Mouse (Mus musculus) liver, embryonic 16.5 days (tissue): ENCODE measurements around the gene Syt8. TPM values are rescaled to one million over a fixed set of nuclear protein-coding genes. Genes with fewer than 3 reads are reported as not detected.
A peak's percentile ranks its signal among the peaks of the same experiment; 100 is the strongest.

Experiments used
- ATAC-seq: fragments of 200-750 bp; cut with Nextera tagmentation; 2 replicates; pipeline ENCODE4 v1.8.0; 2017; ENCODE audit warnings: low read depth, mild to moderate bottlenecking, moderate number of reproducible peaks, moderate library complexity
- H3K27ac ChIP-seq: fragments of 300-500 bp; sonication (generic); 2 replicates; pipeline ENCODE4 v1.5.1; 2014; ENCODE audit warnings: mild to moderate bottlenecking, low read length
- H3K27me3 ChIP-seq: fragments of 300-500 bp; sonication (generic); 2 replicates; pipeline ENCODE4 v1.6.1; 2014; ENCODE audit warnings: low read depth, low read length, mixed read lengths; ENCODE audit not compliant: control insufficient read depth, insufficient read depth
- H3K36me3 ChIP-seq: fragments of 300-500 bp; sonication (generic); 2 replicates; pipeline ENCODE4 v1.6.1; 2014; ENCODE audit warnings: mild to moderate bottlenecking; ENCODE audit not compliant: control insufficient read depth, insufficient read depth
- H3K4me1 ChIP-seq: fragments of 300-500 bp; sonication (generic); 2 replicates; pipeline ENCODE4 v1.6.1; 2014; ENCODE audit warnings: low read depth, low read length, mixed read lengths; ENCODE audit not compliant: control insufficient read depth
- H3K4me2 ChIP-seq: fragments of 300-500 bp; sonication (generic); 2 replicates; pipeline ENCODE4 v1.6.1; 2014; ENCODE audit warnings: low read depth, low read length, mixed read lengths
- H3K4me3 ChIP-seq: fragments of 300-500 bp; sonication (generic); 2 replicates; pipeline ENCODE4 v1.5.1; 2014; ENCODE audit warnings: low read depth, mild to moderate bottlenecking, low read length
- H3K9ac ChIP-seq: fragments of 300-500 bp; sonication (generic); 2 replicates; pipeline ENCODE4 v1.6.1; 2014; ENCODE audit warnings: low read depth, low read length
- H3K9me3 ChIP-seq: fragments of 300-500 bp; sonication (generic); replicated peaks from 2 replicates; pipeline ENCODE4 v1.6.1; 2016; ENCODE audit warnings: low read length; ENCODE audit not compliant: control insufficient read depth
- WGBS: fragments of 180-500 bp; shearing (Covaris S2); extraction: QIAGEN DNeasy Blood & Tissue Kit; methylation state at CpG from one replicate; pipeline ENCODE4 v1.1.7; 2014; ENCODE audit not compliant: insufficient replicate concordance; 5-methylcytosine and 5-hydroxymethylcytosine counted together
- polyA plus RNA-seq: library from polyadenylated mRNA; unstranded; fragments of >200 nt; fragmentation: Nextera tagmentation; extraction: Ambion mirVana; gene quantifications from 2 replicates; pipeline ENCODE4 v1.2.1, GENCODE M21; 2015

The Syt8 gene
- polyA plus RNA-seq, 1 experiment from 2014 or later = 0.14 TPM

DNA sequence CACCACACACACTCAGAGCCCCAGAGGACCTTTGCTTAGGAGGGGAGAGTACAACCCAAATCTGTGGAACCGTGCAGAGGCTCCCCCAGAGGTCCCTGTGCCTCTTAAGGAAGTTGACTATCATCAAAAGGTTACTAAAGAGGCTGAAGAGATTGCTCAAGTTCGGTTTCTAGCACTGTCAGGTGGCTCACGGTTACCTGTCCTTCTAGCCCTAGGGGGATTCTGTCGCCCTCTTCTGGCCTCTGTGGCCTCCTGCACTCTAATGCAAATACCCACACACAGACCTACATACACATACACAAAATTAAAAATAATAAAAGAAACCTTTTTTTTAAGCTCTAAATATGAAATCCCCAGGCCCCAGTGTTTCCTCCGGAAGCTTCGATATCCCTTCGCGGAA is 16.0 kb upstream of the Syt8 start:
- peak overlapping the region; percentile 93; the same call in 1 of the 2 replicates for H3K27ac ChIP-seq
- H3K27me3 ChIP-seq = no peaks in the 10 kb centered on the region
- no peak overlapping the region for H3K4me2 ChIP-seq
- no peak overlapping the region for H3K4me3 ChIP-seq
- H3K36me3 ChIP-seq = no peaks in the 10 kb centered on the region
- H3K9ac ChIP-seq = no peak overlapping the region
- no peaks in the 10 kb centered on the region for H3K9me3 ChIP-seq
- H3K4me1 ChIP-seq = peaks cover 36% of the 10 kb centered on the region
- no peak for ATAC-seq
- 93% methylated on average over 8 of the region's 8 CpGs for WGBS

DNA sequence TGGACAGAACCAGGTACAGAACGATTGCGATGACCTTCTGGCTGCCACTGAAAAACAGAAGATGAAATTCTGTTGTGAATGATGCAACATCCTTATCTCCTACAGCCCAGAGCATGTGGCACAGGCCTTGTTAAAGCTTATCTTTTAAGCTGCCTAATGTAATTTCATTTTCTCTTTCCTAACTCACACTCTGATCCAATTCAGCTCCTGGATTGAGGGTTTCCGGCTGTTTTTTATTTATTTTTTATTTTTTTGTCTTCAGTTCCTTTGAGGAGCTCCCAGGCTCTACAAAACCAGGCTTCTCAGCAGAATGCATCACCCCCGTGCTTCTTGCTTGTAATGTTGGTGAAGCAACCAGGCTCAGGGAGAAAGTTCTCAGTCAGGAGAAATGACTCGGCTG is 14.8 kb upstream of the Syt8 start:
- Histone ChIP-seq H3K4me3 (peak overlapping the region; percentile 27), H3K27ac (peak overlapping the region; percentile 93), H3K36me3 (no peaks in the 10 kb centered on the region), H3K4me2 (peak overlapping the region; percentile 50), H3K27me3 (no peaks in the 10 kb centered on the region), H3K4me1 (peaks cover 36% of the 10 kb centered on the region), H3K9ac (peak overlapping the region; percentile 56), H3K9me3 (no peaks in the 10 kb centered on the region)
- WGBS = 18% methylated on average over 5 of the region's 5 CpGs
- peak; percentile 91 for ATAC-seq

DNA sequence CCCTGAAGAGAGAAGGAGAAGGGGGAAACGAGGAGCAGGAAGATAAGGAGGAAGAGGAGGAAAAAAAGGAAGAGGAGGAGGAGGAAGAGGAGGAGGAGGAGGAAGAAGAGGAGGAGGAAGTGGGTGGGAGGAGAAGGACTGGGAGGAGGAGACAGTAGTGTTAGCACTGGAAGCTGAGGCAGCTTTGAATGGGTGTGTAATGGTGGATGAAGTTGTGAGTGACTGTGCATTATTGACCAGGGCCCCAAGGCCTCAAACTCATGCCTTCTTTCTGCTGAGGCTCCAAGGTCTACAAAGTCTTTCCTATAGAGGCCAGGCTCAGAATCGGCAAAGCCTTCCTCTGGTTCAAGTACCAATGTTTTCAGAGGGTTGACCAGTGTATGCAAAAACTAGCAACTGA is 12.8 kb upstream of the Syt8 start:
- Histone ChIP-seq H3K27ac (peak overlapping the region; percentile 93), H3K4me1 (peaks cover 36% of the 10 kb centered on the region), H3K36me3 (no peaks in the 10 kb centered on the region), H3K9ac (no peak overlapping the region), H3K4me3 (no peak overlapping the region), H3K9me3 (no peaks in the 10 kb centered on the region), H3K27me3 (no peaks in the 10 kb centered on the region), H3K4me2 (no peak overlapping the region)
- WGBS = 44% methylated on average over 2 of the region's 2 CpGs
- peak; percentile 68 for ATAC-seq

DNA sequence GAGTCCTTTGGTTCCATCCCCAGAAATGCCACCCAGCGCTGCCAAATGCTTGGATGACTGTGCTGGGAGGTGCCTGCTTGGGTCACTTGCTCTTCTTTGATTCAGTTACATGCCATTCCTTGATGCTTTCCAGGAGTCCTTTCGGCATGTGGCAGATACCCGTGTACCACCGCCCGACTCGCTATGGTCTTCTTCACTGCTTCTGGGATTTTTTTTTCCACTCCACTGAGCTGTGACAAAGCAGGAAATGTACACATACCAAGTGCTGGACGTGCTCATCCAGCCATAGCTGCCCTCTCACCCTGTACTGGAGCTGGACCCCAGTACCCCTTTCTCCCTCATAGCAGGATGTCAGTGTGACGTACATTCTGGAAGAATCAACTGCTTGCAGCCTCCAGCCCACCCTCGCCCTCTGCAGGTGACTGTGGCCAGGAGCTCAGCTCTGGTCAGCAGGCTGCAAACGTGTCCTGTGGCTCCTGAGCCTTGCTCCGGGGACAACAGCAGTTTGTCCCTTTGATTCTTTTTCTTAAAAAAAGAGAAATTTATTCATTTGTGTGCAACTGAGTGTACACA is 8.9 kb upstream of the Syt8 start:
- Histone ChIP-seq H3K27ac (no peak overlapping the region), H3K4me1 (peaks cover 18% of the 10 kb centered on the region), H3K36me3 (no peaks in the 10 kb centered on the region), H3K4me2 (no peak overlapping the region), H3K9ac (no peak overlapping the region), H3K9me3 (no peaks in the 10 kb centered on the region), H3K27me3 (no peaks in the 10 kb centered on the region), H3K4me3 (no peak overlapping the region)
- no peak for ATAC-seq
- WGBS = 70% methylated on average over 11 of the region's 11 CpGs

DNA sequence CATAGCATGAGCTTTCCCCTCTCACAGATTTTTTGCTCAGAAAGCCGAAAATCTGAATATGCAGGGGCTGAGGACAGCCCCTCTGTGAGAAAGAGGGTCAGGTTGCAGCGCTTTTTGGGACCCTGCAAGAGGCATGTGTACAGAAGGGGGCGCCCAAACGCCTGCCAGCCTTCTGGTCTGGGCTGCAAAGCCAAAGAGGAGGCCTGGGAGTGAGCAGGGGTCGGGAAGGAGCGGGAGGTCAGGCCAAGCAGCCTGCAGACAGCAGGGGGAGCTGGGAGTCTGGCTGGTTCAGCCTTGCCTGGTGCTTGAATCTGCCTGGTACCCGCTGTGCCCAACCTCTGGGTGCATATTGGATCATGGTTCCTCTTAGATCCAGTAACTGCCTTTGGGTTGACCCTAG is 6.4 kb upstream of the Syt8 start:
- no peak for ATAC-seq
- Histone ChIP-seq H3K9ac (no peak overlapping the region), H3K9me3 (no peaks in the 10 kb centered on the region), H3K4me3 (no peak overlapping the region), H3K36me3 (no peaks in the 10 kb centered on the region), H3K27me3 (no peaks in the 10 kb centered on the region), H3K4me2 (no peak overlapping the region), H3K4me1 (no peaks in the 10 kb centered on the region), H3K27ac (no peak overlapping the region)
- 15% methylated on average over 7 of the region's 7 CpGs for WGBS

DNA sequence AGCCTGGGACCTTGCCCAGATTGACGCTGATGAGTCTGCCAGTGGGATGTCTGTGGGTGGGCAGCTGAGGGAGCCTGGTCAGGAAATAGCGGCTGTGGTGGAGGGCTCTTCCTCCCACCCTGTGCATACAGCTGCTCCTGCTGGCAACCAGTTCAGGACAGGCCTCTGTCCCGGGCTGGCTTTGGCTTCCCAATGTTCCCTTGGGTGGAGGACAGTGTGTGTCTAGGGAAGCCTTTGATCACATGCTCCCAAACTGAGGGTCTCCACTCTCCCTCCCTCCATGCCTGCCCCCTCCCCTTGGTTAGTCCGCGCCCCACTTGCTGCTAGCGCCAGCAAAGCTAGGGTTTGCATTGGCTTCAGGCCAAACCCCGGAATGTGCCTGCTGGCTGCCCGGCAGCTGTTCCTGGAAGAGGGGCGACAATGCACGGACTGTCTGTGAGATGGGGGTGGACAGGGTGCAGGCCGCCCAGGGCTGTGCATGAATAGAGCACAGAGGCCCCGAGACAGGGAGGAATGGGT is 4.4 kb upstream of the Syt8 start:
- no peaks in the 10 kb centered on the region for H3K9me3 ChIP-seq
- no peaks in the 10 kb centered on the region for H3K27me3 ChIP-seq
- no peak overlapping the region for H3K9ac ChIP-seq
- no peaks in the 10 kb centered on the region for H3K36me3 ChIP-seq
- H3K4me2 ChIP-seq = no peak overlapping the region
- no peak overlapping the region for H3K4me3 ChIP-seq
- ATAC-seq = no peak
- 53% methylated on average over 12 of the region's 12 CpGs for WGBS
- no peak overlapping the region for H3K27ac ChIP-seq
- H3K4me1 ChIP-seq = peaks cover under 1% of the 10 kb centered on the region; the same call in 1 of the 2 replicates

DNA sequence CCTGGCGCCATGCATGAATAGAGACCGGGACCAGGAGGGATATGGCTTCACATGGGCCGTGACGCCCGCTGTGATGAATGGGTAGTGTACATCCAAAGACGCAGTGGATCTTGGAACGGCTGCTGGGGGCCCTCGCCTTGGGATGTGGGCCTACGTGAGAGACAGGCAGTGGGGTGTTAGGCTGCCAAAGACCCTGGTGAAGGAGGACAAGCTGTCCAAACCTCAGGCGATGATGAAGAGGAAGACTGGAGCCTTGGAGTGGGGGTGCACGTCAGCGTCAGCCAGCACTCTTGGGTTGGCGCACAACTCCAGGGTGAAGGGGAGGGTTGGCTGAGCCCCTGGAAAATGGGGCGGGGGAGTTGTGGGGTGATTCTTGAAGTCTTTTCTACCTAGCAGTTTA is 3.5 kb upstream of the Syt8 start:
- Histone ChIP-seq H3K36me3 (no peaks in the 10 kb centered on the region), H3K27ac (no peak overlapping the region), H3K4me2 (no peak overlapping the region), H3K4me1 (peaks cover 3% of the 10 kb centered on the region), H3K4me3 (no peak overlapping the region), H3K27me3 (no peaks in the 10 kb centered on the region), H3K9ac (no peak overlapping the region), H3K9me3 (no peaks in the 10 kb centered on the region)
- ATAC-seq = no peak
- WGBS = 76% methylated on average over 14 of the region's 14 CpGs

DNA sequence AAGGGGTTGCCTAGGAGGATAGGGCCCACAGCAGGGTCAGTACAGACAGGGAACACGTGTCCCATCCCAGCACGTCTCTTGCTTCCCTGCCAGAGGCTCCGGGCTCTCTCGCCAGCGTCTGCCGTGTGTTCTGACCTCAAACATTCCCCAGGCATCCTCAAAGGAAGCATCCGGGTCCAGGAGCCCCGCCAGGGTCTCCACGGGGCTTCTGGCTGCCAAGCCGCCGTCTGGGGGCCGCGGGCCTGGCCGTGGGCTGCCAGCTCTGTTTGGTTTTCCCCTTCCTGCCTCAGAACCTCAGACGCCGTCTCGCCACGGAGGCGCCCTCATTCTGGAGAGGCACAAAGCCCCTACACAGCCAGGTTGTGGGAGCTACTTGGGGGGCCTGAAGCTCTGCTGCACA is 1.0 kb upstream of the Syt8 start:
- H3K9me3 ChIP-seq = no peaks in the 10 kb centered on the region
- WGBS = 27% methylated on average over 19 of the region's 19 CpGs
- no peak overlapping the region for H3K4me2 ChIP-seq
- no peaks in the 10 kb centered on the region for H3K36me3 ChIP-seq
- no peaks in the 10 kb centered on the region for H3K27me3 ChIP-seq
- ATAC-seq = no peak
- no peak overlapping the region for H3K27ac ChIP-seq
- no peak overlapping the region for H3K9ac ChIP-seq
- no peak overlapping the region for H3K4me3 ChIP-seq
- H3K4me1 ChIP-seq = peaks cover 3% of the 10 kb centered on the region

DNA sequence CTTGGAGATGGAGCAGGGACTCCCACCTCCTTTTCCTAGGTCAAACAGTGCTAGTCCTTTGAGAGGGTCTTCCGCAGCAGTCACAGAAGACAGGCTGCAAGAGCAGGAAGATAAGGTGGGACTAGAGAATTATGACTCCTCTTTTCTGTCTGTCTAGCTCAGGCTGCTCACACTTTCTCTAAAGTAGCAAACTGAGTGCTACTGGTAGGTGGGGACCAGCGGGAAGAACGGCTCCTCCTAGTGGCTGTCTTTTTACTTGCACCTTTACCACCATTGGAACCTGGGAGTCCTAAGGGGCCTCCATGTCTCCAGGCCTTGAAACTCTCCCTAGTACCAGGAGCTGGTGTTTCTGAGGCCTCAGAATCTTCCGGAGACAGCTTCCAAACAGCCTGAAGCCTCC is 874 bp downstream of the Syt8 start:
- H3K4me1 ChIP-seq = peaks cover 3% of the 10 kb centered on the region
- peak; percentile 41 for ATAC-seq
- H3K27ac ChIP-seq = no peak overlapping the region
- H3K9me3 ChIP-seq = no peaks in the 10 kb centered on the region
- H3K4me2 ChIP-seq = no peak overlapping the region
- H3K4me3 ChIP-seq = no peak overlapping the region
- no peak overlapping the region for H3K9ac ChIP-seq
- 15% methylated on average over 4 of the region's 4 CpGs for WGBS
- no peaks in the 10 kb centered on the region for H3K36me3 ChIP-seq
- no peaks in the 10 kb centered on the region for H3K27me3 ChIP-seq
